Mouse (Mus musculus): Measurements from ENCODE around the gene Cntn5.

DNA sequence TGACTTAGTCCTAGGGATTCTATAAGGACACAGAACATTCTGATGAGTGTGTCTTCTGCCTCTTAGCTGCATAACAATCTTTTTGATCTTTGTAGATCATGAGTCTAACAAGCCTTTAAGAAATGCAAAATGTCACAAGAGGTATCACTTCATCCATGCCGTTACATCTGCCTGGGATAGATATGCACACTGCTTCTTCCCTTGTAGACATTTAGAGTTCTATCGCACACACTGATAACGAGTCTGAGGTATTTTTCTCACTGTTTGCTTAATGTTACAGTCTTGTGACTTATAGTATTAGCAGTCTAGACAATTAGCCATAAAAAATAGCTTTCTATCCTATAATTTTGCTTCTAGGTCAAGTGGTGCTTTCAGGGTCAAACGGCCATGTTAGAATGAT is 522.9 kb downstream of the Cntn5 start:
- TF ChIP-seq POLR2A (IDR thresholded peaks at IDR 0.05; ENCODE audit: low read depth, low read length) (no peak), CTCF (IDR thresholded peaks at IDR 0.05; ENCODE audit: borderline replicate concordance, insufficient read depth, low read length) (no peak)
